Mouse (Mus musculus) hindbrain, embryonic 16.5 days (tissue): ENCODE measurements around the gene Parp14. TPM values are rescaled to one million over a fixed set of nuclear protein-coding genes. Genes with fewer than 3 reads are reported as not detected.

Experiments
- ATAC-seq: fragments of 200-750 bp; cut with Nextera tagmentation; 2 replicates; pipeline ENCODE4 v1.8.0; 2017; ENCODE audit warnings: moderate TSS enrichment, moderate library complexity
- H3K27ac ChIP-seq: fragments of 300-500 bp; sonication (generic); 2 replicates; pipeline ENCODE4 v1.5.1; 2014; ENCODE audit warnings: low read depth, mild to moderate bottlenecking, control low read depth, low read length, moderate library complexity
- H3K27me3 ChIP-seq: fragments of 300-500 bp; sonication (generic); replicated peaks from 2 replicates; pipeline ENCODE4 v1.6.1; 2014; ENCODE audit warnings: low read length; ENCODE audit not compliant: control insufficient read depth, insufficient read depth
- H3K36me3 ChIP-seq: fragments of 300-500 bp; sonication (generic); 2 replicates; pipeline ENCODE4 v1.6.1; 2014; ENCODE audit warnings: mild to moderate bottlenecking, low read length, moderate library complexity, mixed read lengths; ENCODE audit not compliant: control insufficient read depth, insufficient read depth
- H3K4me1 ChIP-seq: fragments of 300-500 bp; sonication (generic); 2 replicates; pipeline ENCODE4 v1.6.1; 2014; ENCODE audit warnings: low read depth, low read length; ENCODE audit not compliant: control insufficient read depth, insufficient read depth
- H3K4me2 ChIP-seq: fragments of 300-500 bp; sonication (generic); 2 replicates; pipeline ENCODE4 v1.6.1; 2014; ENCODE audit warnings: mild to moderate bottlenecking, low read length, control low read depth, moderate library complexity
- H3K4me3 ChIP-seq: fragments of 300-500 bp; sonication (generic); 2 replicates; pipeline ENCODE4 v1.5.1; 2014; ENCODE audit warnings: mild to moderate bottlenecking, low read length, control low read depth, moderate library complexity
- H3K9ac ChIP-seq: fragments of 300-500 bp; sonication (generic); 2 replicates; pipeline ENCODE4 v1.6.1; 2014; ENCODE audit warnings: low read depth, mild to moderate bottlenecking, control low read depth, low read length, moderate library complexity
- H3K9me3 ChIP-seq: fragments of 300-500 bp; sonication (generic); 2 replicates; pipeline ENCODE4 v1.6.1; 2014; ENCODE audit warnings: mild to moderate bottlenecking, low read length, moderate library complexity; ENCODE audit not compliant: control insufficient read depth
- WGBS: fragments of 180-500 bp; shearing (Covaris S2); extraction: QIAGEN DNeasy Blood & Tissue Kit; methylation state at CpG from one replicate; pipeline ENCODE4 v1.1.7; 2014; 5-methylcytosine and 5-hydroxymethylcytosine counted together
- polyA plus RNA-seq: library from polyadenylated mRNA; unstranded; fragments of >200 nt; fragmentation: Nextera tagmentation; extraction: Ambion mirVana; gene quantifications from 2 replicates; pipeline ENCODE4 v1.2.1, GENCODE M21; 2015

The Parp14 gene
- polyA plus RNA-seq, 1 experiment from 2014 or later: 0.53 TPM

DNA sequence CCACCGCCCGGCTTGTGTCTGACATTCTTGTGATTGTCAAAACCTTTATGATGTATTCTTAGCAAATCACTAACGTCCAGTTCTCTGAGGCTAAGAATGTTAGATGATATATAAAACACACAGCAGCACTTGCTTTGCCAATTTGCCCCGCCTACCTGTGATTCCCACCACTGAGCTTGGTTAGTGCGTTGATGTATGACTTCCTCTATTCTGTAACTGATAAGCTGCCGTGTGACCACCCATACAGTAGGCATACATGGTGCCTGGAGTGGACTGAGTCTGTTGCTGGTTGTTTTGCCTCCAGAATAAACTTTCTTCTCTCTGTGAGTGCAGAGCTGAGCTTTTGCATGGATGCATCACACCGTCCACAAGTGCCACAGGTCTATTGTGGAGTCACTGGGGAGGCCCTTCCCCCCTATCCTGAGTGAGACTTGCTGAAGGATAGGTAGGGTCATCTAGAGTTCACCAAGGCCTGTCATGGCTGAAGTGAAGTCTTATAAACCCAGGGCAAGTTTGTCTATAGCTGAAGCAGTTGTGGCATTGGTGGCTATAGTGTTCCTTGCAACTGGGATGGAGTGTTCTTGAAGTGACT is 87.1 kb downstream of the Parp14 start:
- no peak overlapping the region for H3K4me3 ChIP-seq
- H3K4me1 ChIP-seq: no peaks in the 10 kb centered on the region
- WGBS: 88% methylated on average over 7 of the region's 7 CpGs
- peaks cover 8% of the 10 kb centered on the region for H3K36me3 ChIP-seq
- no peak overlapping the region for H3K4me2 ChIP-seq
- ATAC-seq: no peak
- no peak overlapping the region for H3K27ac ChIP-seq
- no peaks in the 10 kb centered on the region for H3K27me3 ChIP-seq
- no peaks in the 10 kb centered on the region for H3K9me3 ChIP-seq
- H3K9ac ChIP-seq: no peak overlapping the region

DNA sequence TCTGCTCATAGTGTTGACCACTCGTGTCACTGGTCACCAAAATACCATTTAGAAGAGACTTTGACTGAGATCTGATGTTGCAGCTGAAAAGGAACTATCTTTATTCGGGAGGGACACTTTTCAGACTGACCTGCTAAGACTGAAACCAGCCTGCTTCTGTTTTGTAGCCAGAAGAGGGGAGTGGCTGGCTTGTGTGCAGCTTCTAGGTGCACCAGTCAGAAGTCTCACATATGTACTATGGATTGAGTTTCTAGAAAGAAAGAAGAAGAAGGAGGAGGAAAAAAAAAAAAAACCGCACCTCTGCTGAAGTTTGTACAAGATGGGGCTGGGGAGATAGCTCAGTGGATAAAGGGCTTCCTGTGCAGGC is 88.2 kb downstream of the Parp14 start:
- Histone ChIP-seq H3K27ac (no peak overlapping the region), H3K4me3 (no peak overlapping the region), H3K9me3 (no peaks in the 10 kb centered on the region), H3K4me1 (no peaks in the 10 kb centered on the region), H3K36me3 (0 out of 2 replicates have a peak, but pooled peaks cover 2% of the 10 kb centered on the region), H3K4me2 (no peak overlapping the region), H3K9ac (no peak overlapping the region), H3K27me3 (no peaks in the 10 kb centered on the region)
- no peak for ATAC-seq
- 95% methylated on average over 3 of the region's 3 CpGs for WGBS

Other genes with a start within 250 kb of the Parp14 start
- gene Dirc2, start 102.2 kb downstream of the Parp14 start, polyA plus RNA-seq: 31.9 and 34.1 TPM in 2 replicates
- gene Hspbap1, start 101.2 kb downstream of the Parp14 start, polyA plus RNA-seq: 12.7 and 13.9 TPM in 2 replicates
- 1.8 and 2.2 TPM in 2 replicates for gene Parp9, start 66.9 kb upstream of the Parp14 start, polyA plus RNA-seq
- gene Dtx3l, start 67.6 kb upstream of the Parp14 start, polyA plus RNA-seq: 1.4 and 1.5 TPM in 2 replicates
- gene Kpna1, start 107.2 kb upstream of the Parp14 start, polyA plus RNA-seq: 64.3 and 80.6 TPM in 2 replicates
- 10.2 and 11.9 TPM in 2 replicates for gene Wdr5b, start 169.6 kb upstream of the Parp14 start, polyA plus RNA-seq
- gene Fam162a, start 200.1 kb upstream of the Parp14 start, polyA plus RNA-seq: 136 and 144 TPM in 2 replicates
- gene Ccdc58, start 200.1 kb upstream of the Parp14 start, polyA plus RNA-seq: 29.1 and 29.6 TPM in 2 replicates